Mouse (Mus musculus) bone marrow macrophage, adult 2 months (primary cell): ENCODE data around the gene Cbx5.

Experiments used
- CTCF ChIP-seq: IDR thresholded peaks from 2 replicates; pipeline ENCODE4 v1.5.1; 2012; ENCODE audit warnings: low read depth, mild to moderate bottlenecking, low read length, moderate library complexity
- POLR2A ChIP-seq: IDR thresholded peaks from 2 replicates; pipeline ENCODE4 v1.6.1; 2012; ENCODE audit warnings: mild to moderate bottlenecking, low read depth, low read length, borderline replicate concordance

- TF ChIP-seq CTCF: no peak
- TF ChIP-seq POLR2A: no peak
Measured at GRCm38 (mm10) chr15:103157585-103157984, 82.0 kb downstream of the Cbx5 start.
